Mouse (Mus musculus) lung, embryonic 14.5 days (tissue): ENCODE data around the gene 1700042G07Rik. TPM values are rescaled to one million over a fixed set of nuclear protein-coding genes. Genes with fewer than 3 reads are reported as not detected.
A peak's percentile ranks its signal among the peaks of the same experiment; 100 is the strongest.

ENCODE experiments used
- ATAC-seq: fragments of 200-750 bp; cut with Nextera tagmentation; 2 replicates; pipeline ENCODE4 v1.8.0; 2017; ENCODE audit warnings: mild to moderate bottlenecking, moderate TSS enrichment, moderate library complexity; ENCODE audit not compliant: insufficient read depth
- DNase-seq: peaks from one replicate; pipeline ENCODE4 v3.0.0-alpha.2; 2015
- H3K27ac ChIP-seq: fragments of 300-500 bp; sonication (generic); 2 replicates; pipeline ENCODE4 v1.5.1; 2014; ENCODE audit warnings: low read depth, mild to moderate bottlenecking, moderate library complexity
- H3K27me3 ChIP-seq: fragments of 300-500 bp; sonication (generic); 2 replicates; pipeline ENCODE4 v1.6.1; 2014; ENCODE audit warnings: low read length, control low read depth; ENCODE audit not compliant: insufficient read depth
- H3K36me3 ChIP-seq: fragments of 300-500 bp; sonication (generic); 2 replicates; pipeline ENCODE4 v1.6.1; 2014; ENCODE audit warnings: control low read depth; ENCODE audit not compliant: insufficient read depth
- H3K4me1 ChIP-seq: fragments of 300-500 bp; sonication (generic); 2 replicates; pipeline ENCODE4 v1.6.1; 2014; ENCODE audit warnings: antibody characterized with exemption, control low read depth; ENCODE audit not compliant: insufficient read depth
- H3K4me2 ChIP-seq: fragments of 300-500 bp; sonication (generic); 2 replicates; pipeline ENCODE4 v1.6.1; 2014; ENCODE audit warnings: mild to moderate bottlenecking
- H3K4me3 ChIP-seq: fragments of 300-500 bp; sonication (generic); 2 replicates; pipeline ENCODE4 v1.5.1; 2014; ENCODE audit warnings: low read depth, low read length
- H3K9ac ChIP-seq: fragments of 300-500 bp; sonication (generic); 2 replicates; pipeline ENCODE4 v1.6.1; 2014
- H3K9me3 ChIP-seq: fragments of 300-500 bp; sonication (generic); 2 replicates; pipeline ENCODE4 v1.6.1; 2016; ENCODE audit warnings: low read depth, low read length, control low read depth
- CTCF ChIP-seq: IDR thresholded peaks from 2 replicates; pipeline ENCODE4 v1.5.1; 2016; ENCODE audit warnings: antibody characterized with exemption, low read depth
- WGBS: fragments of 180-500 bp; shearing (Covaris S2); extraction: QIAGEN DNeasy Blood & Tissue Kit; methylation state at CpG from one replicate; pipeline ENCODE4 v1.1.7; 2014; 5-methylcytosine and 5-hydroxymethylcytosine counted together
- polyA plus RNA-seq: library from polyadenylated mRNA; unstranded; fragments of >200 nt; fragmentation: Nextera tagmentation; extraction: Ambion mirVana; gene quantifications from 2 replicates; pipeline ENCODE4 v1.2.1, GENCODE M21; 2014

1700042G07Rik gene
- polyA plus RNA-seq, 1 experiment from 2014 or later: not detected

DNA sequence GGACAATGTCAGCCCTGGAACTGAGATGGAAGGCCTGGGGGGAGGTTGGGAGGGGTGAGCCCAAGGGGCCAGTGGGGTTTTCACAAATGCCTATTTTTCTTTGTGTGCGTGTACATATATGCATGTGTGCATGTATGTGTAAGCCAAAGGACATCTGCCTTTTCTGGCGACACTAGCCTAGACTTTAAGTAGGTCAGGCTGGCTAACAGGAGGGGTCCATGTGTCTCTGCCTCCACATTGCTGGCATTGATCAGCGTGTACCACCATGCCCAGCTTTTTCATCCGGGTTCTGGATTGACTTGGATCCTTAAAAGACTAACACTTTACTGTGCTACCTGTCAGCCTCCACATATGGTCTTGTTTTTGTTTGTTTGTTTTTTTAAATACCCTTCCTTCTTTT is 580 bp downstream of the 1700042G07Rik start:
- Histone ChIP-seq H3K27ac (no peak overlapping the region), H3K4me2 (no peak overlapping the region), H3K4me1 (peaks cover 15% of the 10 kb centered on the region), H3K27me3 (no peaks in the 10 kb centered on the region), H3K4me3 (no peak overlapping the region), H3K9ac (no peak overlapping the region), H3K36me3 (no peaks in the 10 kb centered on the region), H3K9me3 (no peaks in the 10 kb centered on the region)
- 82% methylated on average over 4 of the region's 4 CpGs for WGBS
- TF ChIP-seq CTCF: no peak
- DNase-seq (no peak), ATAC-seq (no peak)

DNA sequence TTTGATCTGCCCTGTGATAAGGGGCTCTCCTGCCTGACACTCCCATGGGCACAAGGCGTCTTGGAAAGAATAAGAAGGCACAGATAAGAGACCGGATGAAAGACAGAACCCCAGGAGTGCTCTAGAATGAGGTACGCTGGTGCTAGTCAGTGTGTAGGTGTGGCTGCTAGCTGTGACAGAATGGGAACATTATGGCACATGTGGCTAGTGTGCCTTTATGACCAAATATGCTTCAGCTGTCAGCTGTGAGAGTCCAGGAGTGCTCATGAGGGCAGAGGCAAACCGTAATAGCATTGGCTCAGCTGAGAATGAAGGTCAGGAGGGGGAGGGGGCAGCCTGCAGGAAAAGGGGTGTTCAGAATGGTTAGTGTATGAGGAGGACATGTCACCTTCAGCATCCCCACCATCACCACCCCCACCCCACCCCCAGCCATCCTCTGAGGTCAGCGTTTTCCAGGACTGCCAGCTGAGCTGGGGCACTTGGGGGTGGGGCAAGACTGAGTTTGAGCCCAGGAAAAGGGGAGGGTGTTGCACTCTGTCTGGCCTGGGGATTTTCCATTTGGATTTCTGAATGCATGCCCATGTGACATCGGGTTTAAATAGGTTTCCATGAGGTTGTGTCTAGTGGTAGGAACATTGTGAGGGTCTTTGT is 1.4 kb downstream of the 1700042G07Rik start:
- H3K4me3 ChIP-seq: no peak overlapping the region
- no peak overlapping the region for H3K4me2 ChIP-seq
- TF ChIP-seq CTCF: no peak
- no peak overlapping the region for H3K9ac ChIP-seq
- DNase-seq (no peak), ATAC-seq (no peak)
- H3K27me3 ChIP-seq: no peaks in the 10 kb centered on the region
- H3K27ac ChIP-seq: peak overlapping the region; percentile 67; the same call in 1 of the 2 replicates
- H3K4me1 ChIP-seq: peaks cover 15% of the 10 kb centered on the region
- H3K36me3 ChIP-seq: no peaks in the 10 kb centered on the region
- WGBS: 26% methylated on average over 6 of the region's 6 CpGs
- H3K9me3 ChIP-seq: no peaks in the 10 kb centered on the region

DNA sequence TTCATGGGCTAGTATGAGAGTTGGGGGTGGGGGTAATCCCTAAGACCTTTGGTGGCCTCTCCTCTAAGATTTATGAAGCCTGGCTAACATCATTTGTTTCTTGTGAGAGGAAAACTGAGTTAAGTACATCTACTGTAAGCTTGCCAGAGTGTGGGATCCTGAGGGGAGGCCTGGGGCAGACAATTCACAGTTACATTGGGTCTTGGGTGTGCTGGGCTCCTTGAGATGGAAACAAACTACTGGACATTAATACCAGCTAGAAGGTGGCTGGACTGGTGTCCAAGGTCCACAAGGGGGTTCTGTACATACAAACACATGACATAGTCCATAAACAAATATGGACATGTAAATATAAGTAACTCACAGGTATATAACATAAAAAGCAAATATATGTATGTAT is 2.0 kb downstream of the 1700042G07Rik start:
- Histone ChIP-seq H3K4me1 (peaks cover 15% of the 10 kb centered on the region), H3K27me3 (no peaks in the 10 kb centered on the region), H3K27ac (peak overlapping the region; percentile 16; the same call in 1 of the 2 replicates), H3K36me3 (no peaks in the 10 kb centered on the region), H3K9ac (no peak overlapping the region), H3K9me3 (no peaks in the 10 kb centered on the region), H3K4me2 (no peak overlapping the region), H3K4me3 (no peak overlapping the region)
- no peak for ATAC-seq
- TF ChIP-seq CTCF: no peak
- no peak for DNase-seq

DNA sequence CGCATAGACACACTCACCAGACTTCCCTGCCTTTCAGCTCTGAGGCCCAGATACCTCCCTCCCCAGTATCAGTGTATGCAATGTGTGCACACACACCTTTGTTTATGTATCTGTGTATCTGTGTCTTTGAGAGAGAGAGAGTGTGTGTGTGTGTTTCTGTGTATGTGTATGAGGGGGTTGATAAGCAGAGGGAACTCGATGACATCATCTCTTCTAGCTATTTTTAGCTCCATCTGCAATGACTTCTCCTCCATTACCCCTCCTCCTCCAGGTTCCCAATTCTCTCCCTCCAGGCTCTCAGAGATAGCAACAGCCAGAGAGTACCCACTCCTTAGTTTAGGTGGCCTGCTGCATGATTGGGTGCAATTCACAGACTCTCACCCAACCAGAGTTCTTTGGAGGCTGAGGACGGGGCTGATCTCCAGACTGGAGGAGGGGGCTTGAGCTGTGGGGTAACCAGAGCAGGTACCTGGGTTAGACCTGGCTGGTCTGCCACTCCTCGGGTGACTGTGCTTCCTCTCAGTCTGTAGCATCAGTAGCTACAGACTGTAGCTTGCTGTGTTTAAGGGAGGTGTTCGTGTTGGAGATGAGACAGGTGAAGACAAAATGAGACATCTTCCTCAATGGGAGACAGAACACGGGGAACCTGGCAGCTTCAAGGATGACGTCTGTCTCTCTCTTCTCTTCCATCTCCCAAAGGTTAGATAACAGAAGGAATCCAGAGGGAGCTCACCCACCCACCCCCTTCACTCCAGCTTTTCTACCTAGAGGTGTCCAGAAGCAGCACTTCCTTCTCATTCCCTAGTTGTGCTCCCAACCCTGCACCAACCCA is 2.8 kb downstream of the 1700042G07Rik start:
- no peaks in the 10 kb centered on the region for H3K9me3 ChIP-seq
- H3K4me3 ChIP-seq: peak overlapping the region; percentile 21
- 37% methylated on average over 7 of the region's 7 CpGs for WGBS
- H3K27ac ChIP-seq: peak overlapping the region; percentile 94
- peak; percentile 33 for ATAC-seq
- TF ChIP-seq CTCF: no peak
- DNase-seq: peak; percentile 40
- H3K4me1 ChIP-seq: peaks cover 15% of the 10 kb centered on the region
- H3K36me3 ChIP-seq: no peaks in the 10 kb centered on the region
- H3K4me2 ChIP-seq: peak overlapping the region; percentile 58
- peak overlapping the region; percentile 38 for H3K9ac ChIP-seq
- no peaks in the 10 kb centered on the region for H3K27me3 ChIP-seq

DNA sequence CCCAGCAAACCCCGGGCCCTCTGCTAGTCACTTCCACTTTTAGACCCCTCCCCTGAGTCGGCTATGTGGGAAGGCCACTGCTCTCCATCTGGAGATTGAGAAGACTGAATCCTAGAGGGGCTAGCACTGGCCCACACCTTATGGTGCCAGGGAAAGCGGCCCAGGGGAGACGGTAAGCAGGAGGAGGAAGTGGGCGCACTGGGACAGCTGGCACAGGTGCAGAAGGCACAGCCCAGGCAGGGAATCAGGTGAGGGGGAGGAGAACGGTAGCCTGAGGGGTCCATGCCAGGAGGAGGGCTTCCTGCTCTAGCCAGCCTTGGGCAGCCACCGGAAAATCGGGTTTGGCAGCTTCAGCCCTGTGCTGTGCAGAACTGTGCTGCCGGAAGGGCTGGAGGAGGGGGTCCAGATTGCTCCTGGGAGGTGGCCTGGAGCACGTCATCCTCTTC is 3.4 kb downstream of the 1700042G07Rik start:
- no peaks in the 10 kb centered on the region for H3K9me3 ChIP-seq
- TF ChIP-seq CTCF: no peak
- peak overlapping the region; percentile 58 for H3K4me2 ChIP-seq
- no peaks in the 10 kb centered on the region for H3K27me3 ChIP-seq
- 25% methylated on average over 10 of the region's 10 CpGs for WGBS
- H3K9ac ChIP-seq: peak overlapping the region; percentile 38
- H3K4me3 ChIP-seq: peak overlapping the region; percentile 21
- DNase-seq (peak; percentile 89), ATAC-seq (peak; percentile 94)
- no peaks in the 10 kb centered on the region for H3K36me3 ChIP-seq
- H3K4me1 ChIP-seq: peaks cover 15% of the 10 kb centered on the region
- H3K27ac ChIP-seq: peak overlapping the region; percentile 94

DNA sequence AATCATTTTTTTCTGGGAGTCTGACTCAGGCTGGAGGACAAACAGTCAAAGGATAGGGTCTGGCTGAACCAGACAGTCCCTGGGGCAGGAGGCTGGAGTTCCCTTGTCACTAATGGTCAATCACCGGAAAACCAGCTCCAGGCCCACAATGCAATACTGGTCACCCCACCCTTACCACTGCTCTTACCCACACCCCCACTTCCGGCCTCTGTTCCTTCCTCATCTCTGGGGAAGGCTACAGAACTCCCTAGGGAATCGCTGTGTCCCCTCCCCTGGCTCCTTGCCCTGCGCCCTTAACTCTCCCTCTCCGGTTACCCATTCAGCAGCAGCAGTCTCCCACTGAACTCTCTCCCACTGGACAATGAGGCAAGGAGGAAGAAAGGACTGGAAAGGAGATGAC is 4.0 kb downstream of the 1700042G07Rik start:
- H3K9ac ChIP-seq: peak overlapping the region; percentile 38; the same call in 1 of the 2 replicates

DNA sequence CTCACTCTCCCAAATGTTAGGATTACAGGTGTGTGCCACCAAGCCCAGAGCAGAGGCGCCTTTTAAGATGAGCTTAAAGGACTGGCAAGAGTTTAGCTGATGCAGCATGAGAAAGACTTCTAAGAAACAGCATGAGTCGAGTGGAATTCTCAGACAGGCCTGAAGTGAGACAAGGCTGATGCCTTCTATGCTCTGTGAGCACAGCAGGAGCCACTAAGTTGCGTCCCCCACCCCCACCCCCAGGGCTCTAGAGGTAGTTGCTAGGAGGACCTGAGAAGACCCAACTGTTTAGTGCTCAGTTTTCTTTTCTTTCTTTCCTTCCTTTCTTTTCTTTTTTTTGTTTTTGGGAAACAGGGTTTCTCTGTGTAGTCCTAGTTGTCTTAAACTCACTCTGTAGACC is 8.9 kb downstream of the 1700042G07Rik start:
- Histone ChIP-seq H3K9me3 (no peaks in the 10 kb centered on the region), H3K4me2 (no peak overlapping the region), H3K27me3 (no peaks in the 10 kb centered on the region), H3K27ac (no peak overlapping the region), H3K4me1 (no peaks in the 10 kb centered on the region), H3K9ac (no peak overlapping the region), H3K36me3 (no peaks in the 10 kb centered on the region), H3K4me3 (no peak overlapping the region)
- ATAC-seq (no peak), DNase-seq (no peak)
- WGBS: 48% methylated on average over 3 of the region's 3 CpGs
- no peak for TF ChIP-seq CTCF

More for the DNA sequence above, 4.0 kb downstream of the 1700042G07Rik start:
- Histone ChIP-seq H3K27me3 (no peaks in the 10 kb centered on the region), H3K4me2 (peak overlapping the region; percentile 58), H3K4me1 (peaks cover 15% of the 10 kb centered on the region), H3K27ac (peak overlapping the region; percentile 94), H3K9me3 (no peaks in the 10 kb centered on the region), H3K36me3 (no peaks in the 10 kb centered on the region), H3K4me3 (peak overlapping the region; percentile 21; the same call in 1 of the 2 replicates)
- no peak for TF ChIP-seq CTCF
- WGBS: 26% methylated on average over 5 of the region's 5 CpGs
- ATAC-seq (peak; percentile 53), DNase-seq (peak; percentile 74)
